Mouse (Mus musculus) bone marrow, adult 2 months (tissue): ENCODE results near the gene Abcc9. TPM values are rescaled to one million over a fixed set of nuclear protein-coding genes. Genes with fewer than 3 reads are reported as not detected.

ENCODE experiments used
- H3K27ac ChIP-seq: fragments of 200-500 bp; 2 replicates; pipeline ENCODE4 v1.5.1; 2012; ENCODE audit warnings: low read depth, mild to moderate bottlenecking, control low read depth, inconsistent platforms, low read length; ENCODE audit not compliant: control insufficient read depth, poor library complexity, insufficient read depth
- H3K4me1 ChIP-seq: fragments of 200-500 bp; 2 replicates; pipeline ENCODE4 v1.6.1; 2011; ENCODE audit warnings: low read length; ENCODE audit not compliant: control insufficient read depth, insufficient read depth
- H3K4me3 ChIP-seq: fragments of 200-500 bp; replicated peaks from 2 replicates; pipeline ENCODE3; 2011; ENCODE audit warnings: mild to moderate bottlenecking, low read depth, low read length, control low read depth; ENCODE audit not compliant: control insufficient read depth
- CTCF ChIP-seq: fragments of 200-500 bp; IDR thresholded peaks from 2 replicates; pipeline ENCODE4 v1.5.1; 2011; ENCODE audit warnings: low read length, control low read depth; ENCODE audit not compliant: control insufficient read depth, insufficient read depth
- POLR2A ChIP-seq: fragments of 200-500 bp; IDR thresholded peaks from 2 replicates; pipeline ENCODE4 v1.6.1; 2011; ENCODE audit warnings: low read depth, mild to moderate bottlenecking, control low read depth, low read length, borderline replicate concordance; ENCODE audit not compliant: control insufficient read depth
- WGBS: fragments of 180-500 bp; shearing (Covaris S2); methylation state at CpG from one replicate; pipeline ENCODE4 v1.1.7; 2018; 5-methylcytosine and 5-hydroxymethylcytosine counted together
- polyA plus RNA-seq: library from polyadenylated mRNA; stranded (reverse); fragments of >200 nt; gene quantifications from 2 replicates; pipeline ENCODE4 v1.2.4, GENCODE M21; 2011; ENCODE audit warnings: low replicate concordance; ENCODE audit not compliant: missing spikeins, insufficient read depth, insufficient read length

The Abcc9 gene
- polyA plus RNA-seq, 1 experiment = 3.8 TPM

- H3K4me3 ChIP-seq = no peak overlapping the region
- H3K4me1 ChIP-seq = no peaks in the 10 kb centered on the region
- TF ChIP-seq POLR2A (no peak), CTCF (no peak)
- no peak overlapping the region for H3K27ac ChIP-seq
- WGBS = 76% methylated on average over 6 of the region's 6 CpGs
Observed at GRCm38 (mm10) chr6:142738637-142739036, 36.5 kb upstream of the Abcc9 start.

- Histone ChIP-seq H3K27ac (no peak overlapping the region), H3K4me1 (no peaks in the 10 kb centered on the region), H3K4me3 (no peak overlapping the region)
- WGBS = 88% methylated on average over 2 of the region's 2 CpGs
- no peak for TF ChIP-seq POLR2A
- no peak for TF ChIP-seq CTCF
Observed at GRCm38 (mm10) chr6:142738225-142738624, 36.1 kb upstream of the Abcc9 start.

GRCm38 (mm10) chr6:142735302-142736005 lies 33.3 kb upstream of the Abcc9 start:
- TF ChIP-seq POLR2A (no peak), CTCF (peak; percentile 31; the same call in 1 of the 2 replicates)
- Histone ChIP-seq H3K27ac (no peak overlapping the region), H3K4me3 (no peak overlapping the region), H3K4me1 (no peaks in the 10 kb centered on the region)
- 49% methylated on average over 8 of the region's 8 CpGs for WGBS

GRCm38 (mm10) chr6:142732567-142733290 lies 30.6 kb upstream of the Abcc9 start:
- Histone ChIP-seq H3K4me3 (no peak overlapping the region), H3K4me1 (no peaks in the 10 kb centered on the region), H3K27ac (no peak overlapping the region)
- TF ChIP-seq POLR2A (no peak), CTCF (no peak)
- WGBS = 79% methylated on average over 14 of the region's 14 CpGs

- Histone ChIP-seq H3K4me3 (no peak overlapping the region), H3K4me1 (no peaks in the 10 kb centered on the region), H3K27ac (no peak overlapping the region)
- TF ChIP-seq CTCF = no peak
- no peak for TF ChIP-seq POLR2A
- 80% methylated on average over 4 of the region's 4 CpGs for WGBS
Observed at GRCm38 (mm10) chr6:142726032-142726431, 23.9 kb upstream of the Abcc9 start.

GRCm38 (mm10) chr6:142721731-142722130 lies 19.6 kb upstream of the Abcc9 start:
- TF ChIP-seq POLR2A (no peak), CTCF (no peak)
- 58% methylated on average over 8 of the region's 8 CpGs for WGBS

GRCm38 (mm10) chr6:142720641-142721040 lies 18.5 kb upstream of the Abcc9 start:
- Histone ChIP-seq H3K4me1 (no peaks in the 10 kb centered on the region), H3K27ac (no peak overlapping the region), H3K4me3 (no peak overlapping the region)
- 59% methylated on average over 6 of the region's 6 CpGs for WGBS
- TF ChIP-seq POLR2A = no peak
- TF ChIP-seq CTCF = no peak

More at GRCm38 (mm10) chr6:142721731-142722130, 19.6 kb upstream of the Abcc9 start:
- Histone ChIP-seq H3K4me1 (no peaks in the 10 kb centered on the region), H3K4me3 (no peak overlapping the region), H3K27ac (no peak overlapping the region)

- Histone ChIP-seq H3K27ac (no peak overlapping the region), H3K4me1 (no peaks in the 10 kb centered on the region), H3K4me3 (no peak overlapping the region)
- WGBS = 69% methylated on average over 7 of the region's 7 CpGs
- TF ChIP-seq CTCF (no peak), POLR2A (no peak)
Observed at GRCm38 (mm10) chr6:142718167-142718566, 16.1 kb upstream of the Abcc9 start.
